Mouse (Mus musculus) neural tube, embryonic 13.5 days (tissue): Measurements from ENCODE around the gene Ptprt. TPM values are rescaled to one million over a fixed set of nuclear protein-coding genes. Genes with fewer than 3 reads are reported as not detected.

Experiments used
- ATAC-seq: fragments of 200-750 bp; cut with Nextera tagmentation; 2 replicates; pipeline ENCODE4 v1.8.0; 2017; ENCODE audit warnings: low read depth, mild to moderate bottlenecking, moderate TSS enrichment, moderate library complexity
- H3K27ac ChIP-seq: fragments of 300-500 bp; sonication (generic); replicated peaks from 2 replicates; pipeline ENCODE4 v1.5.1; 2015; ENCODE audit warnings: moderate library complexity, mild to moderate bottlenecking, inconsistent platforms
- H3K27me3 ChIP-seq: fragments of 300-500 bp; sonication (generic); 2 replicates; pipeline ENCODE4 v1.6.1; 2015; ENCODE audit warnings: mild to moderate bottlenecking, inconsistent platforms
- H3K36me3 ChIP-seq: fragments of 300-500 bp; sonication (generic); 2 replicates; pipeline ENCODE4 v1.6.1; 2015; ENCODE audit warnings: mild to moderate bottlenecking, inconsistent platforms
- H3K4me1 ChIP-seq: fragments of 300-500 bp; sonication (generic); replicated peaks from 2 replicates; pipeline ENCODE4 v1.6.1; 2015; ENCODE audit warnings: inconsistent platforms
- H3K4me2 ChIP-seq: fragments of 300-500 bp; sonication (generic); 2 replicates; pipeline ENCODE4 v1.6.1; 2015; ENCODE audit warnings: inconsistent platforms, mild to moderate bottlenecking, moderate library complexity
- H3K4me3 ChIP-seq: fragments of 300-500 bp; sonication (generic); 2 replicates; pipeline ENCODE4 v1.5.1; 2015; ENCODE audit warnings: mild to moderate bottlenecking, inconsistent platforms
- H3K9ac ChIP-seq: fragments of 300-500 bp; sonication (generic); 2 replicates; pipeline ENCODE4 v1.6.1; 2015; ENCODE audit warnings: moderate library complexity, mild to moderate bottlenecking, inconsistent platforms
- H3K9me3 ChIP-seq: fragments of 300-500 bp; sonication (generic); 2 replicates; pipeline ENCODE4 v1.6.1; 2016; ENCODE audit warnings: inconsistent platforms
- WGBS: fragments of 180-500 bp; shearing (Covaris S2); methylation state at CpG from one replicate; pipeline ENCODE4 v1.1.7; 2015; 5-methylcytosine and 5-hydroxymethylcytosine counted together
- polyA plus RNA-seq: library from polyadenylated mRNA; unstranded; fragments of >200 nt; fragmentation: Nextera tagmentation; extraction: Ambion mirVana; gene quantifications from 2 replicates; pipeline ENCODE4 v1.2.1, GENCODE M21; 2015

Gene Ptprt
- polyA plus RNA-seq, 1 experiment from 2014 or later = 6.6 TPM

GRCm38 (mm10) chr2:162031636-162032035 is 629.3 kb downstream of the Ptprt start:
- WGBS = 79% methylated on average over 4 of the region's 4 CpGs
- Histone ChIP-seq H3K4me1 (peaks cover 4% of the 10 kb centered on the region), H3K4me3 (no peak overlapping the region)

DNA sequence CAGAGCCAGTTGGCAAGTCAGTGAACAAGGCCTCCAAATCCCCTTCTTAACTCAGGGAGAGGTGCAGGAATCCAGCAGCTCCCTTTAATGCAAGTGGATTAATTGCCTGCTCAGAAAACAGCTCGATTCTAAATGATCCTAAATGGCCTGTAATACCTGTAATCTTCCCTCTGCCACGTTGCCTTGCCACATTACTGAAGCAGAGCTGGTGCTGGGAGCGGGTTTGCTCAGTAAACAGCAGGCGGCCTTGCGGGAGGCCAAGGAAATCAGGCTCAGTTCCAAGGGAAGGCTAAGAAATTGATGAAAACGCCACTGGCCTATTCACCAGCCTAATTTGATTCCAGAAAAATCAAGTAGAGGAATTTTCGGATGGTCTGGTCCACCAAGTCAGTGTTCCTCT is 659.9 kb downstream of the Ptprt start:
- no peak overlapping the region for H3K4me3 ChIP-seq
- H3K9me3 ChIP-seq = no peaks in the 10 kb centered on the region
- no peaks in the 10 kb centered on the region for H3K36me3 ChIP-seq
- H3K4me1 ChIP-seq = no peaks in the 10 kb centered on the region
- WGBS = 68% methylated on average over 7 of the region's 7 CpGs
- no peak overlapping the region for H3K27ac ChIP-seq
- H3K9ac ChIP-seq = no peak overlapping the region
- ATAC-seq = no peak
- no peaks in the 10 kb centered on the region for H3K27me3 ChIP-seq
- no peak overlapping the region for H3K4me2 ChIP-seq

More at GRCm38 (mm10) chr2:162031636-162032035, 629.3 kb downstream of the Ptprt start:
- no peaks in the 10 kb centered on the region for H3K27me3 ChIP-seq
- no peaks in the 10 kb centered on the region for H3K36me3 ChIP-seq
- H3K9me3 ChIP-seq = no peaks in the 10 kb centered on the region
- no peak overlapping the region for H3K4me2 ChIP-seq
- ATAC-seq = no peak
- no peak overlapping the region for H3K27ac ChIP-seq
- H3K9ac ChIP-seq = no peak overlapping the region

GRCm38 (mm10) chr2:161982311-161982710 is 678.6 kb downstream of the Ptprt start:
- Histone ChIP-seq H3K4me3 (no peak overlapping the region), H3K4me1 (no peaks in the 10 kb centered on the region), H3K27me3 (no peaks in the 10 kb centered on the region), H3K9me3 (no peaks in the 10 kb centered on the region), H3K27ac (no peak overlapping the region), H3K36me3 (no peaks in the 10 kb centered on the region), H3K4me2 (no peak overlapping the region), H3K9ac (no peak overlapping the region)
- ATAC-seq = no peak
- 84% methylated on average over 3 of the region's 3 CpGs for WGBS

GRCm38 (mm10) chr2:161961179-161962163 is 699.5 kb downstream of the Ptprt start:
- no peak overlapping the region for H3K4me3 ChIP-seq
- peak; percentile 59 for ATAC-seq
- no peaks in the 10 kb centered on the region for H3K27me3 ChIP-seq
- 64% methylated on average over 7 of the region's 7 CpGs for WGBS
- H3K9me3 ChIP-seq = no peaks in the 10 kb centered on the region
- peaks cover 7% of the 10 kb centered on the region for H3K4me1 ChIP-seq
- H3K36me3 ChIP-seq = no peaks in the 10 kb centered on the region
- H3K9ac ChIP-seq = no peak overlapping the region
- H3K4me2 ChIP-seq = no peak overlapping the region
- peak overlapping the region; percentile 69 for H3K27ac ChIP-seq

DNA sequence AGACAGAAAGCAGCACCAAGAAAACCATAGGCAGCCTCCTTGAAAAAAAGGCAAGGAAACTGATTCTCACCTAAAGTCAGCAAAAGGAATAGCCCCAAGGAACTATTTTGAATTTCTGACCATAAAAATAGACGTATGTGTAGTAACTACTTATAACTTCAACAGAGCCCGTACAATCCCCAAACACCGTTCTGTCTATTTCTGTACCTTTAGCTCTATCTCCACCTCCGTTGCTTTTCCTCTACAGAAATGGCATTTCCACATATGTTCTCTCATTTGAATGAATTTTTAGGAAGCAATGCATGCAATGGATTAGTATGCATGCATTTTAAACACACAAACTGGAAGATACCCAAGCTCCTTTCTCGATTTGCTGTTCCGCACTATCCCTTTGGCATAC is 715.5 kb downstream of the Ptprt start:
- no peak overlapping the region for H3K9ac ChIP-seq
- no peaks in the 10 kb centered on the region for H3K27me3 ChIP-seq
- H3K4me2 ChIP-seq = no peak overlapping the region
- H3K4me3 ChIP-seq = no peak overlapping the region
- no peak for ATAC-seq
- 94% methylated on average over 6 of the region's 6 CpGs for WGBS
- H3K4me1 ChIP-seq = no peaks in the 10 kb centered on the region
- no peak overlapping the region for H3K27ac ChIP-seq
- no peaks in the 10 kb centered on the region for H3K9me3 ChIP-seq
- no peaks in the 10 kb centered on the region for H3K36me3 ChIP-seq

GRCm38 (mm10) chr2:161944689-161945088 is 716.3 kb downstream of the Ptprt start:
- no peaks in the 10 kb centered on the region for H3K36me3 ChIP-seq
- no peaks in the 10 kb centered on the region for H3K4me1 ChIP-seq
- no peak overlapping the region for H3K4me2 ChIP-seq
- no peaks in the 10 kb centered on the region for H3K27me3 ChIP-seq
- no peaks in the 10 kb centered on the region for H3K9me3 ChIP-seq
- H3K4me3 ChIP-seq = no peak overlapping the region
- 90% methylated on average over 4 of the region's 4 CpGs for WGBS
- no peak overlapping the region for H3K9ac ChIP-seq
- no peak for ATAC-seq
- no peak overlapping the region for H3K27ac ChIP-seq

GRCm38 (mm10) chr2:161941991-161942390 is 719.0 kb downstream of the Ptprt start:
- 84% methylated on average over 2 of the region's 2 CpGs for WGBS
- H3K4me2 ChIP-seq = no peak overlapping the region
- no peaks in the 10 kb centered on the region for H3K36me3 ChIP-seq
- no peak overlapping the region for H3K27ac ChIP-seq
- ATAC-seq = no peak
- H3K9ac ChIP-seq = no peak overlapping the region
- no peaks in the 10 kb centered on the region for H3K9me3 ChIP-seq
- H3K27me3 ChIP-seq = no peaks in the 10 kb centered on the region
- H3K4me3 ChIP-seq = no peak overlapping the region
- no peaks in the 10 kb centered on the region for H3K4me1 ChIP-seq

GRCm38 (mm10) chr2:161907214-161907613 is 753.7 kb downstream of the Ptprt start:
- no peak for ATAC-seq
- no peaks in the 10 kb centered on the region for H3K36me3 ChIP-seq
- H3K4me3 ChIP-seq = no peak overlapping the region
- WGBS = 88% methylated on average over 7 of the region's 7 CpGs
- H3K9me3 ChIP-seq = no peaks in the 10 kb centered on the region
- H3K27ac ChIP-seq = no peak overlapping the region
- H3K4me1 ChIP-seq = no peaks in the 10 kb centered on the region
- H3K4me2 ChIP-seq = no peak overlapping the region
- H3K9ac ChIP-seq = no peak overlapping the region
- no peaks in the 10 kb centered on the region for H3K27me3 ChIP-seq

DNA sequence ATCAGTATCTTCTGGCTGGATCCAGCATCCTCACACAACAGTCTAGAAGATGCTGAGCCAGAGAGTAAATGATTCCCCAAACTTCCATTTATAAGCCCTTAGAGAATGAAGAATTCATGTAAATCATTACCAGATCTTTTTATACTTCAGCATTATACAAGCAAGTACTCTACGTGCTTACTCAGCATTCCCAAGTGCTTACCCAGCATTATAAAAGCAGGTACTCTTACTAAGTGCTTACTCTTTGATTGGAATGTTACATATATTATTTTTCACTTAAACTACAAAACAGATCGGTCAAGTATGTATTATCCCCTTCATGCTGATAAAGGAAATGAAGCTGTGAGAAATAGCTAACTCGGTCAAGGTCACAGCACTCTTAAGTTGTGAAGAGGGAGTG is 758.8 kb downstream of the Ptprt start:
- Histone ChIP-seq H3K36me3 (no peaks in the 10 kb centered on the region), H3K27me3 (no peaks in the 10 kb centered on the region), H3K4me2 (no peak overlapping the region), H3K9ac (no peak overlapping the region), H3K4me3 (no peak overlapping the region), H3K9me3 (no peaks in the 10 kb centered on the region), H3K27ac (no peak overlapping the region), H3K4me1 (no peaks in the 10 kb centered on the region)
- 92% methylated on average over 3 of the region's 3 CpGs for WGBS
- ATAC-seq = no peak

- Histone ChIP-seq H3K27me3 (no peaks in the 10 kb centered on the region), H3K4me2 (no peak overlapping the region), H3K4me3 (no peak overlapping the region), H3K36me3 (no peaks in the 10 kb centered on the region), H3K4me1 (no peaks in the 10 kb centered on the region), H3K9ac (no peak overlapping the region), H3K27ac (no peak overlapping the region), H3K9me3 (no peaks in the 10 kb centered on the region)
- 94% methylated on average over 4 of the region's 4 CpGs for WGBS
- no peak for ATAC-seq
Measured at GRCm38 (mm10) chr2:161884446-161884845, 776.5 kb downstream of the Ptprt start.

- H3K4me1 ChIP-seq = no peaks in the 10 kb centered on the region
- H3K27me3 ChIP-seq = no peaks in the 10 kb centered on the region
- H3K36me3 ChIP-seq = no peaks in the 10 kb centered on the region
- ATAC-seq = no peak
- H3K4me2 ChIP-seq = no peak overlapping the region
- 73% methylated on average over 4 of the region's 4 CpGs for WGBS
- H3K9ac ChIP-seq = no peak overlapping the region
- no peaks in the 10 kb centered on the region for H3K9me3 ChIP-seq
- H3K4me3 ChIP-seq = no peak overlapping the region
- no peak overlapping the region for H3K27ac ChIP-seq
Measured at GRCm38 (mm10) chr2:161882580-161882979, 778.4 kb downstream of the Ptprt start.

DNA sequence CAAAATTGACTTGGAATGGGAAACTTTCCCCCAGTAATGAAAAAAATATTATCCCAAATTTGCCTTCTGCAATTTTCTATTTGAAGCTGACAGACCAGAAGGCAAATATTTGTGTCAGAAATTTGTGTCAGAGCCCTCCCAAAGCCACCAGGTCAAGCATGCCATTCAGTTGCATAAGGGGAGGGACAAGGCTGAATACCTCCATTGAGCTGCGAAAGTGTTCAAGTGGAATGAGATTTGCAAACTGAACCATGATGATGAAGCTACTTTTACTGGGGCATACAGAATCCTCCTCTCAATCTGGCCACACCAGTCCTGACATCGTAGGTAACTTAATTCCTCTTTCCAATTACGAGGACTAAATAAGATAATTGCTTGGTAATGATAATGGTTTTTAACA is 780.0 kb downstream of the Ptprt start:
- Histone ChIP-seq H3K36me3 (no peaks in the 10 kb centered on the region), H3K9ac (no peak overlapping the region), H3K27me3 (no peaks in the 10 kb centered on the region), H3K4me3 (no peak overlapping the region), H3K9me3 (no peaks in the 10 kb centered on the region), H3K27ac (no peak overlapping the region), H3K4me2 (no peak overlapping the region), H3K4me1 (no peaks in the 10 kb centered on the region)
- ATAC-seq = no peak
- 86% methylated on average over 3 of the region's 3 CpGs for WGBS

- no peaks in the 10 kb centered on the region for H3K9me3 ChIP-seq
- H3K4me1 ChIP-seq = peaks cover 2% of the 10 kb centered on the region
- no peak for ATAC-seq
- no peaks in the 10 kb centered on the region for H3K36me3 ChIP-seq
- H3K27ac ChIP-seq = no peak overlapping the region
- H3K27me3 ChIP-seq = no peaks in the 10 kb centered on the region
- no peak overlapping the region for H3K4me2 ChIP-seq
- H3K4me3 ChIP-seq = no peak overlapping the region
- 68% methylated on average over 4 of the region's 4 CpGs for WGBS
- no peak overlapping the region for H3K9ac ChIP-seq
Measured at GRCm38 (mm10) chr2:161865231-161865630, 795.7 kb downstream of the Ptprt start.
